Mouse (Mus musculus) right cerebral cortex, postnatal 25 days (tissue): ENCODE data around the gene Gm10340.
"Not testable (repeated sequence)": the region's sequence is repeated elsewhere in the genome, so short reads cannot be mapped to it uniquely, and the experiment has no call there.

Experiments used
- DNase-seq: peaks from one replicate; pipeline ENCODE4 v3.0.0; 2022

The Gm10340 gene

GRCm38 (mm10) chr14:3133697-3134096 is at the start of gene Gm10340:
Gene Gm10340 (plus strand): TSS chr14:3133997.
- DNase-seq = not testable (repeated sequence)

DNA sequence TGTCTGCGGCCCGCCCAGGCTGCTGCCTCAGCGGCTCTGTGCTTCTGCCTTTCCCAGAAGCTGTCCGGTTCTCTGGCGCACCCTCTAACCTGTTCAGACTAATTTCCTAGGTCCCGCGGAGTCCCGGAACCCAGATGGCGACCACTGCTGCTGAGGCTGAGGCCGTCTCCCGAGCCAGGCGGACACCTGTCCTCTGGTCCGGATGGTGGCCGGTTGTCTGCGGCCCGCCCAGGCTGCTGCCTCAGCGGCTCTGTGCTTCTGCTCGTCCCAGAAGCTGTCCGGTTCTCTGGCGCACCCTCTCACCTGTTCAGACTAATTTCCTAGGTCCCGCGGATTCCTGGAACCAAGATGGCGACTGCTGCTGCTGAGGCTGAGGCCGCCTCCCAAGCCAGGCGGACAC is 17.7 kb upstream of the Gm10340 start:
- DNase-seq = peak; percentile 5

- not testable (repeated sequence) for DNase-seq
Measured at GRCm38 (mm10) chr14:3187955-3188354, 54.2 kb downstream of the Gm10340 start, which contains the start of gene Gm5795. Gene Gm5795 (plus strand): TSS chr14:3188255.
